Mouse (Mus musculus) natural killer cell, adult 2 months (primary cell): ENCODE results near the gene Mpp5.

Experiments
- DNase-seq, 2 experiments: peaks; one replicate each; pipeline ENCODE4 v3.0.0; 2022; ENCODE audit warnings: low spot score in 2 of 2

Gene Mpp5

DNA sequence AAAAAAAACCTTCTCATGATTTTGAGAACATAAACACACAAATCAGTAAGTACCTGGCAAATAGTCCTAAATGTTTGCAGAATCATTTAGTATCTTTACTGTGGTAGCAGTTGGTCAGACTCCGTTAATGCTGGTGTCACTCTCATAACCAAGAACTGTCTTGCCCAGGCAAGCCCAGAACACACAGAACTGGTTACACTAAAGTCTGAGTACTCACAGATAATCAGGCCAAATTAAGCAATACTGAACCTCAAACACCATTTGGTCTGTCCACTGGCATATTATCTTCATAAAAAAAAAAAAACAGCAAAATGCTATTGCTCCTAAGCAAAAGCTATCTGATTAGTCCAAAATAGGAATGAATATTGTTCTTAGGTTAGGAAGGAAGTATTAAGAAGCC, 93.7 kb downstream of the Mpp5 start:
- no peak for DNase-seq

DNA sequence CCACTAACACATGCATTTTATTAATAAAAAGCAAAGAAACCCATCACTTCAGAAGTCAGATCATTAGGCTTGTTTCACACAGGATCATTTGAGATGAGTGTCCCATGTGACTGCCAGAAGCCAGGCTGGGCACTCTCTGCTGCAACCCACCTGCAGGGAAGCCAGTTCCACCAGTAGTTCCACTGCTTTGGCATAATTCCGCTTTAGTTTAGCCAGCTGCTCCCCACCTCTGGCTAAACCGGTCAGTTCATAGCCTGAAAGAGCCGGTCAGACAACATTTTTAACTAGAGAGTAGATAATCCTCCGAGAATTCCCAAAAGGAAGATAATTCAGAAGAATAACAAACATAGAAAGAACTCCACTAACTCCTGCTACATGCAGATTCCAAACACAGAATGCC, 99.5 kb downstream of the Mpp5 start:
- DNase-seq: no peak

DNA sequence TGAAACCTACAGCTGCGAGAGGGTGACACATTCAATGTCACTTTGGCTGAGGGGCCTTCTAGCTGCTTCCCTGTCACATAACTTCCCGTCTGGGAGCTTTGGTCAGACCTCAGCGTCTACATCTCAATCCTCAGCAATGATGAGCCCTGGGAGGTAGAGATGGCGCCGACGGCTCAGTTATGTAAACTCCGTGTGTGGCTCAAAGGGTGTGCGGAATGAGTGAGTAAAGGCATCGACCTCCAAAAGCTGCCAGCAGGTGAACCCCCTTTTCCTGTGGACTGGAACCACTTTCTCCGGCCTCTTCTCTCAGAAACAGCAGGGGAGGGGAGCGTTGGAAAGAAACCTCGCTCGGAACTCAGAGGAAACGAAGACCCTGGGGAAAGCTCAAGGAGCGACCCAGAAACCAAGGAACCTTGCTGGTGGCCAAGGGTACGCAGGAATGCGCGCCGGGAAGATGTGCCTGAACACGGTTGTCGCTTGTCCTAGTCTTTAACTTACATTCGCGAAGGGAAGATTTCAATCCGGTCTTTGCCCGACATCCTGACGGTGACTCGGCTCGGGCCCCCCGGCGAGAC, 112.3 kb downstream of the Mpp5 start:
- DNase-seq: no peak

DNA sequence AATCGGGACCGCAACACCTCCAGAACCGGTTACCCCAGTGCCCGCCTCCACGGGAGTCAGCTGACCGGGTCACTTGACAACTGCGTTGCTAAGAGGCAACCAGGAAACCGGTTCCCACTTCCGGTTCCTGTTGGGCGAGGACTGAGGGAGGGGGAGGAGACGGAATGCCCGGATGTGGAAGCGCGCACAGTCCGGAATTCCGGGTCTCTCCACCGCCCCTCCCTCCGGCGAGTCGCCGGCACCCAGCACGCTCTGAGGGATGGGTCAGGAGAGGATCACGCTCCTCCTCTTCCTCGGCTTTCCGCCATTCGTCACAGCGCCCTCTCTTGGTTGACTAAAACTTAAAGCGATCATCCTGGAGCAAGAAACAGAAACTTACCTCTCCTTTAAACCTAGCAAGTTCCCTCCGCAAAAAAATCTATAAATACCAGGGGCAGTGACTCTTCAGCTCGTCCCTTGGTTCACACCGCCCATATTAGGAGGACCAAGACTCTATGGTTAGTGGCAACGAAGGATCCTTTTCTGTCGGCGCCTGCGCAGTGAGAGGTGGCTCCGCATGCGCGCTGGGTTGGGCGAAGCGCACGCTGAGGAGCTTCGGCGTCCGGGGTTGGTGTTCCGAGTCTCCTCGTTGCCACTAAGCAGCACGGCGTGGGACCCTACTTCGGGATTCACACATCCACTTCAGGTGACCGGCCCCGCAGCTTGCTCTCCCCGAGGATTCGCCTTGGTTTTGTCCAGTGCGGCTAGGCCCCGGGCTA, 113.0 kb downstream of the Mpp5 start, which contains the start of the genes Atp6v1d and Eif2s1:
TSS of gene Atp6v1d (minus strand) at position 143 of the 758 bp plus-strand sequence.
TSS of gene Eif2s1 (plus strand) at position 324 of the 758 bp plus-strand sequence.
- DNase-seq: peak; percentile 98 to 99

DNA sequence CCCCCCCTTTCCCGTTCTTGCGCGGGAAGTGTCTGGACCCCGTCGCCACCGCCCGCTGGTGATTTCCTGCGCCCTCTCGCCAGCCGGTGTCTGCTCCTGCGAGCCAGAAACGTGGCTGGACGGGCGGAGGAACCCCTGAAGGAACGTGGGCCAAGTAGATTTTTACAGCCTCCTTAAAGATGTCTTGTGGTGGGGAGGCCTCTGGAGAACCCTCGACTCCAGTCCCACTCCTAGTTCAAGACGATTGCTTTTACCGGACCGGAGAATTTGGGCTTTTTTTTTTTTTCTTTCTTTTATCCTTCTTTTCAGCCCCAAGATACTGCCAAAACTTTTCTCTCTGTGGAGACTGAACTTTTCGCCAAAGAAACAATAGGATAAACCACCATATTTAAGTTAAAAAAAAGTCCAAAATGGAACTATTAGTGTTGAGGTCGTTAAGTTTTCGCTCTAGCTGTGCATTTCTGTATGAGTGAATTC, 113.6 kb downstream of the Mpp5 start:
- DNase-seq: no peak

DNA sequence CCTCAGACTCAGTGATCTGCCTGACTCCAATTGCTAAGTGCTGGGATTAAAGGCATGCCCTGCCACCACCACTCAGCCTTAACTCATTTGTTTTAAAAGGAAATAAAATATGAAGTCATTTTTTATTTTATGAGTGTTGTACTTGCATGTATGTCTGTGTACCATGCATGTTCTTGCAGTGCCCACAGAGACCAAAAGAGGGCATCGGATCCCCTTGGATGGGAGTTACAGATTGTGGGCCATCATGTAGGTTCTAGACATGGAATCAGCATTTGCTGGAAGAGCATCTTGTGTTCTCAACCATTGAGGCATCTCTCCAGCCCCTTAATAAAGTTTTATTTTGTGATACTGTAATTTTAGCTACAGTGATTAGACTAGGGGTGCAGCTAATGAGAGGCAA, 116.7 kb downstream of the Mpp5 start:
- peak; percentile 18 to 24 for DNase-seq

DNA sequence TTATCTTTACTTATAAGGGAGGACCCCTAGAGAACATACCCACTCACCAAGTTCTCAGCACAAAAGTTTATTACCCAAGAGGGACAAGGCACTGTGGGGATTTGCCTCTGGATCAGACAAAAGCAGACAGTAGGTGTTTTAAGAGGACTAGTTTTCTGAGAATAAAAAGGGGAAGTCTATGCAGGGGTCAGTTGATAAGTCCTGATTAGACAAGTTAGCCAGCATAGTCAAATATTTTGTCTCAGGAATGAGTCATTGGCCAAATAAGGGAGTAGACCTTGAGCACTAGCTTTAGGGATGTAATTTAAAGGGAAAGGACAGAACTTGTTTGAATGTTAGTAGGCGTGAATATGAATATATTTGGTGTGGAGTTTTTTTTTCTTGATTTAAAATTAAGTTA, 119.4 kb downstream of the Mpp5 start:
- no peak for DNase-seq

DNA sequence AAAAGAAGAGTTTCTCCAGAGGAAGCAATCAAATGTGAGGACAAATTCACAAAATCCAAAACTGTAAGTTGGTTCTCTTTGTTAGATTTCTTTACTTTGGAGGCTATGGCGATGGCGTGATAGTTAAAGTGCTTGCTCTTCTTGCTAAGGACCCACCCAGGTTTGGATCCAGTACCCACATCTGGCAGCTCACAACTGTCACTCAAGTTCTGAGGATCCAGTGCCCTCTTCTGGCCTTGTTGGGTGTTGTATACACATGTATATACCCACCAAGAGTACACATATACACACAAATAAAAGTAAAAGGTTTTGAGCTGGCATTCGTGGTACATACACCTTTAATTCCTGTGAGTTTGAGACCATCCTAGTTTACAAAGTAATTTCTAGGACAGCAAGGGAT, 125.9 kb downstream of the Mpp5 start:
- no peak for DNase-seq

DNA sequence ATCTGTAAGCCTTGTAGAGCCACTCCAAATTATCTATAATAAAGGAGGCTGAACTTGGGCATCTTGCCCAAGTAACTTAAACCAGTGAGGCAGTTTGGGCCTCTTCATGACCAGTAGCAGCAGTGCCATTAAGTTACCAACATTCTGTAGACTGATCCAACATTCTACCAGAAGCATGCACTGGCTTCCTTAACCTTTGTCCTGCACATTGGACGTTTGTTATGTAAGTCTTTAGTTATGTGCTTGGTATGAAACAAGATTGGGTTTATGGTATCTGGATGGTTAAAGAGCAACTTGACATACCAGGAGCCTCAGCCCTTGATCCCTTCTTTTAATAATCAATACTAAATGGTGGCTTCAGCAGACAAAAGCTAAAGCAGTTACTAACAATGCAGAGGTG, 141.4 kb downstream of the Mpp5 start:
- no peak for DNase-seq
